Mouse (Mus musculus) MN1 (cell line): ENCODE measurements around the gene Olfr1337.
"Not testable (repeated sequence)": the region's sequence is repeated elsewhere in the genome, so short reads cannot be mapped to it uniquely, and the experiment has no call there.

Experiments used
- DNase-seq: peaks from one replicate; pipeline ENCODE4 v3.0.0-alpha.2; 2016; ENCODE audit warnings: low spot score

The Olfr1337 gene

GRCm38 (mm10) chr4:118782486-118782885 is at the start of gene Olfr1337:
Gene Olfr1337, minus strand, starts transcription at chr4:118782586.
- no peak for DNase-seq

GRCm38 (mm10) chr4:118818921-118819320 is 36.5 kb upstream of the Olfr1337 start:
- DNase-seq: no peak

- DNase-seq: no peak
These were observed 27.5 kb upstream of the Olfr1337 start, which contains the start of gene Olfr1335 for GRCm38 (mm10) chr4:118809844-118810243. Gene Olfr1335, minus strand, starts transcription at chr4:118809944.

- not testable (repeated sequence) for DNase-seq
These were observed 10.4 kb upstream of the Olfr1337 start for GRCm38 (mm10) chr4:118792796-118793195.

- no peak for DNase-seq
These were observed 23.7 kb downstream of the Olfr1337 start, which contains the start of gene Olfr1338 for GRCm38 (mm10) chr4:118758637-118759036. Gene Olfr1338, minus strand, starts transcription at chr4:118758737.

GRCm38 (mm10) chr4:118741881-118742280 is 40.5 kb downstream of the Olfr1337 start:
- no peak for DNase-seq

GRCm38 (mm10) chr4:118740988-118741698 is 41.2 kb downstream of the Olfr1337 start:
- DNase-seq: no peak

GRCm38 (mm10) chr4:118739574-118739973 is 42.8 kb downstream of the Olfr1337 start:
- no peak for DNase-seq

- DNase-seq: no peak
These were observed 50.5 kb downstream of the Olfr1337 start, which contains the start of gene Olfr1339 for GRCm38 (mm10) chr4:118731875-118732274. Gene Olfr1339, plus strand, starts transcription at chr4:118732175.
